Mouse (Mus musculus) cortical plate, adult 2 months (tissue): Measurements from ENCODE around the gene Olfr160. TPM values are rescaled to one million over a fixed set of nuclear protein-coding genes. Genes with fewer than 3 reads are reported as not detected.

Source experiments
- H3K27ac ChIP-seq: fragments of 200-500 bp; 2 replicates; pipeline ENCODE4 v1.5.1; 2012; ENCODE audit warnings: low read length, control low read depth, inconsistent platforms; ENCODE audit not compliant: insufficient read depth
- H3K4me1 ChIP-seq: fragments of 200-500 bp; 2 replicates; pipeline ENCODE4 v1.6.1; 2011; ENCODE audit warnings: low read length; ENCODE audit not compliant: control insufficient read depth, insufficient read depth
- H3K4me3 ChIP-seq: fragments of 200-500 bp; 2 replicates; pipeline ENCODE4 v1.5.1; 2011; ENCODE audit warnings: mild to moderate bottlenecking, low read length, control low read depth; ENCODE audit not compliant: insufficient read depth
- CTCF ChIP-seq: fragments of 200-500 bp; IDR thresholded peaks from 2 replicates; pipeline ENCODE4 v1.5.1; 2011; ENCODE audit warnings: mild to moderate bottlenecking, control low read depth, low read length; ENCODE audit not compliant: insufficient read depth; ENCODE audit errors: extremely low read depth
- POLR2A ChIP-seq: fragments of 200-500 bp; IDR thresholded peaks from 2 replicates; pipeline ENCODE4 v1.6.1; 2011; ENCODE audit warnings: mild to moderate bottlenecking, low read length, control low read depth; ENCODE audit not compliant: insufficient read depth; ENCODE audit errors: extremely low read depth
- polyA plus RNA-seq: library from polyadenylated mRNA; depleted of rRNA; stranded (reverse); fragments of >200 nt; gene quantifications from 2 replicates; pipeline ENCODE4 v1.2.3, GENCODE M21; 2012; rRNA removed

Olfr160 gene
- not detected in 2 replicates for polyA plus RNA-seq

GRCm38 (mm10) chr9:37716150-37716549, at the start of gene Olfr160:
Gene Olfr160 (minus strand): TSS chr9:37716250.
- H3K4me1 ChIP-seq, result no peaks in the 10 kb centered on the region
- no peak within 1 kb of the TSS for H3K27ac ChIP-seq
- no peak within 1 kb of the TSS for H3K4me3 ChIP-seq
- TF ChIP-seq CTCF (no peak), POLR2A (no peak)

- TF ChIP-seq CTCF (no peak), POLR2A (no peak)
- H3K27ac ChIP-seq, result no peak overlapping the region
- H3K4me3 ChIP-seq, result no peak overlapping the region
- no peaks in the 10 kb centered on the region for H3K4me1 ChIP-seq
Measured at GRCm38 (mm10) chr9:37762541-37762940, 46.5 kb upstream of the Olfr160 start.

- no peaks in the 10 kb centered on the region for H3K4me1 ChIP-seq
- TF ChIP-seq CTCF (no peak), POLR2A (no peak)
- H3K27ac ChIP-seq, result no peak overlapping the region
- H3K4me3 ChIP-seq, result no peak overlapping the region
Measured at GRCm38 (mm10) chr9:37761728-37762127, 45.7 kb upstream of the Olfr160 start.

GRCm38 (mm10) chr9:37752006-37752405, 36.0 kb upstream of the Olfr160 start:
- TF ChIP-seq CTCF (no peak), POLR2A (no peak)
- no peak overlapping the region for H3K27ac ChIP-seq
- no peaks in the 10 kb centered on the region; the same call in 1 of the 2 replicates for H3K4me1 ChIP-seq
- no peak overlapping the region for H3K4me3 ChIP-seq

GRCm38 (mm10) chr9:37751467-37751866, 35.4 kb upstream of the Olfr160 start:
- no peaks in the 10 kb centered on the region; the same call in 1 of the 2 replicates for H3K4me1 ChIP-seq
- TF ChIP-seq CTCF (no peak), POLR2A (no peak)
- H3K4me3 ChIP-seq, result no peak overlapping the region
- no peak overlapping the region for H3K27ac ChIP-seq

GRCm38 (mm10) chr9:37750319-37751075, 34.4 kb upstream of the Olfr160 start:
- Histone ChIP-seq H3K4me1 (no peaks in the 10 kb centered on the region; the same call in 1 of the 2 replicates), H3K27ac (no peak overlapping the region; the same call in 1 of the 2 replicates), H3K4me3 (no peak overlapping the region)
- no peak for TF ChIP-seq POLR2A
- TF ChIP-seq CTCF, result no peak

- no peaks in the 10 kb centered on the region for H3K4me1 ChIP-seq
- no peak within 1 kb of the TSS for H3K4me3 ChIP-seq
- no peak within 1 kb of the TSS for H3K27ac ChIP-seq
- TF ChIP-seq POLR2A, result no peak
- no peak for TF ChIP-seq CTCF
Measured at GRCm38 (mm10) chr9:37744806-37745205, 28.8 kb upstream of the Olfr160 start, which contains the start of gene Olfr874. Gene Olfr874 (plus strand): TSS chr9:37745106.

GRCm38 (mm10) chr9:37734310-37734709, 18.3 kb upstream of the Olfr160 start:
- Histone ChIP-seq H3K4me1 (no peaks in the 10 kb centered on the region), H3K27ac (no peak overlapping the region), H3K4me3 (no peak overlapping the region)
- no peak for TF ChIP-seq POLR2A
- TF ChIP-seq CTCF, result no peak

GRCm38 (mm10) chr9:37689970-37690686, 25.9 kb downstream of the Olfr160 start:
- TF ChIP-seq CTCF (peak; percentile 62), POLR2A (no peak)
- no peak overlapping the region for H3K4me3 ChIP-seq
- no peak overlapping the region for H3K27ac ChIP-seq

More at GRCm38 (mm10) chr9:37689970-37690686, 25.9 kb downstream of the Olfr160 start:
- no peaks in the 10 kb centered on the region; the same call in 1 of the 2 replicates for H3K4me1 ChIP-seq
